Mouse (Mus musculus) small intestine, adult 2 months (tissue): ENCODE measurements at regions not wholly inside any gene's neighbourhood (a gene's known extent, or its start where the extent isn't known, plus 50 kb on each side); places are given as distances from the start of the nearest gene placed in this dataset.
"Not testable (repeated sequence)": the region's sequence is repeated elsewhere in the genome, so short reads cannot be mapped to it uniquely, and the experiment has no call there.

Experiments
- H3K27ac ChIP-seq: fragments of 200-500 bp; 2 replicates; pipeline ENCODE4 v1.5.1; 2012; ENCODE audit warnings: low read depth, low read length, control low read depth, inconsistent platforms; ENCODE audit not compliant: insufficient read depth
- H3K27me3 ChIP-seq: fragments of 200-500 bp; 2 replicates; pipeline ENCODE4 v1.6.1; 2012; ENCODE audit warnings: mild to moderate bottlenecking, moderate library complexity, low read length, inconsistent platforms; ENCODE audit not compliant: control insufficient read depth, insufficient read depth
- H3K36me3 ChIP-seq: fragments of 200-500 bp; 2 replicates; pipeline ENCODE4 v1.6.1; 2012; ENCODE audit warnings: mild to moderate bottlenecking, low read length, control low read depth, inconsistent platforms; ENCODE audit not compliant: control insufficient read depth, insufficient read depth
- H3K4me1 ChIP-seq: fragments of 200-500 bp; 2 replicates; pipeline ENCODE4 v1.6.1; 2012; ENCODE audit warnings: low read length, inconsistent platforms, mixed read lengths; ENCODE audit not compliant: control insufficient read depth, insufficient read depth, insufficient read length
- H3K4me3 ChIP-seq: fragments of 200-500 bp; 2 replicates; pipeline ENCODE4 v1.5.1; 2012; ENCODE audit warnings: low read depth, mild to moderate bottlenecking, control low read depth, inconsistent platforms, low read length, moderate library complexity
- CTCF ChIP-seq: fragments of 200-500 bp; IDR thresholded peaks from 2 replicates; pipeline ENCODE4 v1.5.1; 2012; ENCODE audit warnings: low read depth, mild to moderate bottlenecking, control low read depth, inconsistent platforms, low read length, moderate library complexity, mixed read lengths; ENCODE audit not compliant: insufficient replicate concordance, insufficient read length; ENCODE audit errors: extremely low read depth
- POLR2A ChIP-seq: fragments of 200-500 bp; IDR thresholded peaks from 2 replicates; pipeline ENCODE4 v1.6.1; 2012; ENCODE audit warnings: low read depth, mild to moderate bottlenecking, control low read depth, inconsistent platforms, low read length, moderate library complexity
- WGBS: fragments of 180-500 bp; shearing (Covaris S2); methylation state at CpG from one replicate; pipeline ENCODE4 v1.1.7; 2018; 5-methylcytosine and 5-hydroxymethylcytosine counted together

DNA sequence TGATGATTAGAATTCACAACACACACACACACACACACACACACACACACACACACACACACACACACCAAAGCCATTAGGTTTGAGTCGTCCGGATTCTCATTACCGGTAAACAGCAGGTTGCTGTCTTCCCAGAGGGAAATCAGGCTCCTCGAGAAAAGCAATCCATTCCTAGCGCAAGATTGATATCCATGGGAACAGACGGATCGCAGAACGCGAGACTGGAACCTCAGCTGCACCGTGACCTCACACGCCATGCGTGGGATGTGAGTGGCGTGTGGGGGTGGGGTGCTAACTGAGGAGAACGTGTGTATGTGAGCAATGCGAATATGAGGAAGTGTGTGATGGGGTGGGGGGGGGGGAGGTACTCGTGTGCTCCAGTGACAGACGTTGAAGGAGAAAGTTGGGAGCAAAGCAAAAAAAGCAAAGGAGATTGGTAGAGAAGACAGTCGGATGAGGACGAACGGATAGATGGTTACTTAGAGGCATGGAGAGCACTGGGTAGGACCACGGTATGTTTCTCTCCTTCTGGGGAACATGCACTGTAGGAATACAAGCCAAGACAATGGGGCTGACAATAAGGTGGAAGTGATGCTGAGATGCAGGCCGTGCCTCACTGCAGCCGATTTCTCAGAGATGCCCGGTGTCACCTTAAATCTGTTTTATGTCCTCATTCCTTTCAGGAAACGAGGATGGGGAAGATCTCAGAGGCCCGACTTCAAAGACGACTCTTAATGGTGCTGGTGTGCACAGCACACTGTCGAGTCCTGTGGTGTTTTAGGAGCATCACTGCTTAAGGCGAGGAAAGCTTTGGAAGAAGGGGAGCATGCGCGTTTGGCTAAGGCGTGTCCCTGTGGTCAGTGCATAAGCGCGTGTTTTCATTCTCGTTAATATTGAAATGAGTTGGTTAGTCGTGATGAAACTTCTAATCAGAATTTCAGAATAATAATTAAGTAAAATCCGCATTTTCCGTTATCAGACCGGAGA lies 516.7 kb upstream of the BB014433 start:
- Histone ChIP-seq H3K36me3 (no peaks in the 10 kb centered on the region), H3K4me3 (no peak overlapping the region), H3K27me3 (no peaks in the 10 kb centered on the region), H3K27ac (no peak overlapping the region), H3K4me1 (no peaks in the 10 kb centered on the region)
- no peak for TF ChIP-seq CTCF
- no peak for TF ChIP-seq POLR2A
- WGBS, result 87% methylated on average over 39 of the region's 39 CpGs

DNA sequence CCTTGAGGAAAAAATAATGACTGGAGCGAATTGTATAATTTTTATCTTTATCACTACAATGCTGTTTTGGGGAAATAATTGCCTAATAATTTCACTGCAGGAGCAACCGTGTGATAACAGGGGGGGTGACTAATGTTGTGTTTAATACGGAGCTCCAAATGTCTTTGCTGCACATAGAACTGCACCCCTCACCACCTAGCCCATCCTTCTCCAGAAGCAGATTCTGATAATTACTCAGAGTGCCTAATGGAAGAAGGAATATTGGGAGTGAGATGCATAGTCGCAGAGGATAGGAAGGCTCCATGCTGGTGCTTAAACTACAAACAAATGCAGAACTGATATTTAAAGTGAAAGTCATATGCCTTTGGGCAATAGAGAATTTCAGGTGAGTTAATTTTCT lies 486.1 kb upstream of the BB014433 start:
- Histone ChIP-seq H3K4me1 (no peaks in the 10 kb centered on the region), H3K27me3 (no peaks in the 10 kb centered on the region), H3K36me3 (no peaks in the 10 kb centered on the region), H3K27ac (no peak overlapping the region), H3K4me3 (no peak overlapping the region)
- 89% methylated on average over 4 of the region's 4 CpGs for WGBS
- TF ChIP-seq CTCF, result no peak
- no peak for TF ChIP-seq POLR2A

DNA sequence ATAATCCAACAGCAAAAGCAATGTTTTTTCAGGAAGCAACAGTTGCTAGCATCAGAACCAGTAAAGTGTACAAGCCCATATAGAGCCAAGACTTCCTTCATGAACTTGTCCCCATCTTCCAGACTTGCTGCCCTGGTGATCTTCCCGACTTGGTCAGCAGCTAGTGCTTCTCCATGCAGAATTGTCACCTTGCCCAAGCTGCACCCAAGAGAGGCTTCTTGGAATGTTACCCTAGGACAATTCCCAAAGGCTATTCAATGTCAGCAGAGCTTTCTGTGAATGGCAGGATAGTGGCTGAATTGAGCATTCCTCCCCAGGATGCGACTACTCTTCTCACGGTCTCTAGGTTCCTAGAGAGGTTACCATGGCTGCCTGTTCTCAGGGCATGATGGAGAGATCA lies 479.6 kb upstream of the BB014433 start:
- TF ChIP-seq POLR2A, result no peak
- no peak for TF ChIP-seq CTCF
- Histone ChIP-seq H3K27me3 (no peaks in the 10 kb centered on the region), H3K4me1 (no peaks in the 10 kb centered on the region), H3K27ac (no peak overlapping the region), H3K4me3 (no peak overlapping the region), H3K36me3 (no peaks in the 10 kb centered on the region)
- 91% methylated on average over 3 of the region's 3 CpGs for WGBS

DNA sequence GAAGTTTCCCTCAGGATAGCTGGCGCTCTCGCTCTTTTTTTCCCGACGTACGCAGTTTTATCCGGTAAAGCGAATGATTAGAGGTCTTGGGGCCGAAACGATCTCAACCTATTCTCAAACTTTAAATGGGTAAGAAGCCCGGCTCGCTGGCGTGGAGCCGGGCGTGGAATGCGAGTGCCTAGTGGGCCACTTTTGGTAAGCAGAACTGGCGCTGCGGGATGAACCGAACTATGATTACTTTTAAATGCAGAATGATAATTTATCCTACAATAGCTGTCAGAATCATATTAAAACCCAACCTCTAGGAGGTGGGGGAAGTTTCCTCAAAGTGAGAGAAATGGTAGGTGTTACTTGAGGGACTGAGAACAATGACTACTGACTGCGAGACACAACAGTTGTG lies 474.0 kb upstream of the BB014433 start:
- H3K27me3 ChIP-seq, H3K36me3 ChIP-seq, H3K4me3 ChIP-seq, H3K27ac ChIP-seq, H3K4me1 ChIP-seq: not testable (repeated sequence)
- WGBS, result 62% methylated on average over 19 of the region's 19 CpGs

DNA sequence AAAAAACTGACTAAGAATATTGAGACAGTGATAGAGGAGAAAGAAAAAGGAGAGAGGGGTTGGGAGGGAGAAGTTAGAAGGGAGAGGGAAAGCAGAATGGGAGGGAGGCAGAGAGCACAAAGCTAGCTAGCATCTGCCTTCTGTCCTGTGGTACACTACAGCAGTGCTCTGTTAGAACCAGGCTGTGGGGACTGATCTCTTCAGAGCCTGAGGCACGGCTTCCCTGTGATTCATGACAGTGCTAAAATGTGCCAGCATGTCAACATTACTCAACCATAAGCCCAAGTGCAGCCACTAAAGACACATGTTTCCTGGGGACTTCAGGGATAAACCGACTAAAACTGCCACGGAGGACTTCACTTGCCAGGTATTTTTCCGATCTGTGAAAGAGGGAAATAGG lies 455.1 kb upstream of the BB014433 start:
- Histone ChIP-seq H3K4me1 (no peaks in the 10 kb centered on the region), H3K4me3 (no peak overlapping the region), H3K27me3 (no peaks in the 10 kb centered on the region), H3K36me3 (no peaks in the 10 kb centered on the region), H3K27ac (no peak overlapping the region)
- TF ChIP-seq POLR2A (no peak), CTCF (no peak)
- 86% methylated on average over 4 of the region's 4 CpGs for WGBS

DNA sequence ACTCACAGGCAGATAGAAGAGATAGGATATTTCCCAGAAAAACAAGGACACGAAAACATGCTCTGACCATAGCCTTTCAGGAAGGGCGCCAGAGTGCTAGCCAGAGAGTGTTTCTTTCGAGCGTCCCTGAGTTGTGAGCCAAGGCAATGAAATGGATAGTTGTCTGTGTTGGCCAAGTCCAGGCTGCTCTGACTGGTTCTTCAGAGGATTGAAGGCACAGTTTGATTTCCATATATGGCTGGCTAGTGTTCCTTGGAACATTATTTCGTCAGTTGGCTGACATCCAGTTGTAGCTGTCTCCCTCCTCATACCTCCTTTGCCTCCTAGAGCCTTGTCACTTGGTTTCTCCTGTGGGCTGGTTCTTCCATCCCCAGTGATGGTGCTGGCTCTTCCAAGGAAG lies 451.7 kb upstream of the BB014433 start:
- no peak for TF ChIP-seq CTCF
- Histone ChIP-seq H3K27me3 (no peaks in the 10 kb centered on the region), H3K4me1 (no peaks in the 10 kb centered on the region), H3K4me3 (no peak overlapping the region), H3K27ac (no peak overlapping the region), H3K36me3 (no peaks in the 10 kb centered on the region)
- WGBS, result 74% methylated on average over 5 of the region's 5 CpGs

DNA sequence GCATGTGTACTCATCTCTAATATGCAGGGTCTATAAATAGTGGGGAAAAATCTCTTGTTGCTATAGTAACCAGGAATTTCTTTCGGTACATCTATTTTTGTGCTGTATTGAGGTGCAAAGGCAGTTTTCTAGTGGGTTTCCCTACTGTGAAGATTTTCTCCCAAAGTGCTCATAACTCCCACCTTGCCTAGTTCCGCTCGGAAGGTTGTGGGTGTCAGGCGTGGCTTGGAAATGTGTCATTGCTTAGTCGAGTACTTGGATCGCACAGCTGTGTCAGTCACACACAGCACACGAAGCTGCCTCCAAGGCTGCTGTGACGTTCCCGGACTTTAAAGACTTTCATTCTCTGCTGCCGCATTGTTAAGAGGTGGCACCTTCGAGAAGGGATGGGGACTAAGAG lies 450.4 kb upstream of the BB014433 start:
- Histone ChIP-seq H3K4me3 (no peak overlapping the region), H3K27me3 (no peaks in the 10 kb centered on the region), H3K36me3 (no peaks in the 10 kb centered on the region), H3K4me1 (no peaks in the 10 kb centered on the region), H3K27ac (no peak overlapping the region)
- 82% methylated on average over 11 of the region's 11 CpGs for WGBS
- TF ChIP-seq POLR2A (no peak), CTCF (no peak)

DNA sequence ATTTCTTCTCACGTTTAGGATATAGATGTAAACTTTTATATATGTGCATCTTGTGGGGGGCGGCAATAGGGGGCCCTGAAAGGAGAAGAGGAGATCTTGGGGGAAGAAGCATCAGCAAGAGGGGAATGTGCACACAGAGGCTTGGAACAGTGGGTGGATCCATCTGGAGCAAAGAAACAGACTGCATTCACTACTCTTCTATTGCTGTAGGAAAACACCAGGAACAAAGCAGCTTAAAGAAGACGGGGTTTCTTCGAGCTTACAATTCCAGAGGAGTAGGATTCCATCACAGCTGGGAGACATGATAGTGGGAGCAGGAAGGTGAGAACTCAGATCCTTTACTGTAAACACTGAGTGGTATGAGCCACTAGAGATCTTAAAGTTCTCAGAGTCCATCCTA lies 444.9 kb upstream of the BB014433 start:
- no peak overlapping the region for H3K27ac ChIP-seq
- no peaks in the 10 kb centered on the region for H3K4me1 ChIP-seq
- WGBS, result 73% methylated on average over 4 of the region's 4 CpGs
- no peak for TF ChIP-seq CTCF
- no peak for TF ChIP-seq POLR2A
- no peaks in the 10 kb centered on the region for H3K27me3 ChIP-seq
- no peaks in the 10 kb centered on the region for H3K36me3 ChIP-seq
- no peak overlapping the region for H3K4me3 ChIP-seq
